Mouse (Mus musculus) CH12.LX (cell line): ENCODE measurements around the gene Mlph.

Experiments
- CTCF ChIP-seq, 2 experiments: IDR thresholded peaks in 1 of 2; conservative IDR thresholded peaks in 1 of 2; 2 replicates each; pipeline ENCODE4 v1.5.1; 2011 to 2012; ENCODE audit warnings: low read depth in 2 of 2, low read length in 2 of 2, improper control_type of control experiment in 1 of 2, inconsistent platforms in 1 of 2, mild to moderate bottlenecking in 1 of 2, moderate library complexity in 1 of 2
- EP300 ChIP-seq: IDR thresholded peaks from 2 replicates; pipeline ENCODE4 v1.6.1; 2011; ENCODE audit warnings: low read length, improper control_type of control experiment
- MXI1 ChIP-seq: IDR thresholded peaks from 2 replicates; pipeline ENCODE4 v1.6.1; 2011; ENCODE audit warnings: mild to moderate bottlenecking, low read depth, low read length, improper control_type of control experiment
- POLR2A ChIP-seq: IDR thresholded peaks from 2 replicates; pipeline ENCODE4 v1.6.1; 2011; ENCODE audit warnings: low read depth, mild to moderate bottlenecking, improper control_type of control experiment, low read length
- USF1 ChIP-seq: IDR thresholded peaks from 2 replicates; pipeline ENCODE4 v1.6.1; 2014; ENCODE audit warnings: low read depth, mild to moderate bottlenecking, inconsistent platforms, low read length, improper control_type of control experiment
- ZMIZ1 ChIP-seq: IDR thresholded peaks from 2 replicates; pipeline ENCODE4 v1.6.1; 2012; ENCODE audit warnings: low read depth, mild to moderate bottlenecking, inconsistent platforms, low read length, improper control_type of control experiment
- ZNF384 ChIP-seq: IDR thresholded peaks from 2 replicates; pipeline ENCODE4 v1.6.1; 2012; ENCODE audit warnings: low read depth, low read length, improper control_type of control experiment, inconsistent platforms

DNA sequence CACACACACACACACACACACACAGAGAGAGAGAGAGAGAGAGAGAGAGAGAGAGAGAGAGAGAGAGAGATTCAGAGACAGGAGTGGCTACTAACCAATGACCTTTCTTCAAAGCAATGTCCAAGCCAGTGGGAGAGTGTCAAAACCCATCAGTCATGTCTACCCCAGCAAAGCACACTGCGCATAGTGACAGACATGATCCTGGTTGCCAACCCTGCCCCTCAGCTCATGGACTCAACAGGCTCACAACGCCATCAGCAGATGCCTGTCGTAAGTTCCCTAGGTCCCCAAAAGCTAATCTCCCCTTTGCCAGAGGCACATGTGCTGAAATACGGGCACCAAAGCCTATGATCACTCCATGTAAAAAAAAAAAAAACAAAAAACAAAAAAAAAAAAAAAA is 18.6 kb upstream of the Mlph start:
- no peak for TF ChIP-seq USF1
- no peak for TF ChIP-seq CTCF (conservative IDR thresholded peaks at IDR 0.05 in 1 of 2, IDR thresholded peaks at IDR 0.05 in 1 of 2; ENCODE audit: low read depth in 2 of 2, low read length in 2 of 2)
- TF ChIP-seq EP300: no peak
- no peak for TF ChIP-seq ZMIZ1
- no peak for TF ChIP-seq ZNF384
- no peak for TF ChIP-seq MXI1
- TF ChIP-seq POLR2A: no peak
